Mouse (Mus musculus): Measurements from ENCODE around the gene Slc26a9.

Gene Slc26a9

GRCm38 (mm10) chr1:131737269-131737668, 6.6 kb upstream of the Slc26a9 start:
- peak; percentile 10 to 13 for DNase-seq

- no peak for DNase-seq
Measured at GRCm38 (mm10) chr1:131738760-131739159, 5.1 kb upstream of the Slc26a9 start.

- DNase-seq, result no peak
Measured at GRCm38 (mm10) chr1:131739481-131740160, 4.2 kb upstream of the Slc26a9 start.

- DNase-seq, result no peak
Measured at GRCm38 (mm10) chr1:131745391-131745790, 1.6 kb downstream of the Slc26a9 start.

GRCm38 (mm10) chr1:131747761-131748160, 3.9 kb downstream of the Slc26a9 start:
- no peak for DNase-seq

- DNase-seq, result no peak
Measured at GRCm38 (mm10) chr1:131748636-131749035, 4.8 kb downstream of the Slc26a9 start.

GRCm38 (mm10) chr1:131749706-131750545, 6.1 kb downstream of the Slc26a9 start:
- DNase-seq, result no peak

- no peak for DNase-seq
Measured at GRCm38 (mm10) chr1:131751181-131751890, 7.5 kb downstream of the Slc26a9 start.

- no peak for DNase-seq
Measured at GRCm38 (mm10) chr1:131751891-131752311, 8.1 kb downstream of the Slc26a9 start.

- no peak for DNase-seq
Measured at GRCm38 (mm10) chr1:131754212-131754829, 10.5 kb downstream of the Slc26a9 start.

GRCm38 (mm10) chr1:131754916-131755315, 11.1 kb downstream of the Slc26a9 start:
- DNase-seq, result no peak

GRCm38 (mm10) chr1:131757211-131757610, 13.4 kb downstream of the Slc26a9 start:
- no peak for DNase-seq

GRCm38 (mm10) chr1:131758796-131759195, 15.0 kb downstream of the Slc26a9 start:
- DNase-seq, result no peak

GRCm38 (mm10) chr1:131759667-131760427, 16.0 kb downstream of the Slc26a9 start:
- DNase-seq, result no peak

- no peak for DNase-seq
Measured at GRCm38 (mm10) chr1:131760428-131760820, 16.6 kb downstream of the Slc26a9 start.

GRCm38 (mm10) chr1:131761079-131761831, 17.4 kb downstream of the Slc26a9 start:
- DNase-seq, result no peak

- no peak for DNase-seq
Measured at GRCm38 (mm10) chr1:131763683-131764082, 19.9 kb downstream of the Slc26a9 start.

- DNase-seq, result no peak
Measured at GRCm38 (mm10) chr1:131764581-131765338, 20.9 kb downstream of the Slc26a9 start.

- peak; percentile 39 to 71 for DNase-seq
Measured at GRCm38 (mm10) chr1:131765357-131766001, 21.7 kb downstream of the Slc26a9 start.

GRCm38 (mm10) chr1:131769296-131769695, 25.5 kb downstream of the Slc26a9 start:
- no peak for DNase-seq

Data from spleen, adult 18-20 months (tissue).